Mouse (Mus musculus): ENCODE data around the gene Ascc1. TPM values are rescaled to one million over a fixed set of nuclear protein-coding genes. Genes with fewer than 3 reads are reported as not detected.

Ascc1 gene
- polyA plus RNA-seq, 1 experiment = 25.4 TPM

- Histone ChIP-seq H3K27ac (ENCODE audit: insufficient read depth, low read length) (peak overlapping the region; percentile 69), H3K27me3 (ENCODE audit: control insufficient read depth, insufficient read depth, low read length) (no peaks in the 10 kb centered on the region), H3K4me1 (ENCODE audit: control insufficient read depth, insufficient read depth, low read length) (peaks cover 26% of the 10 kb centered on the region), H3K4me3 (replicated peaks; ENCODE audit: insufficient read depth, low read depth, low read length) (no peak overlapping the region)
- TF ChIP-seq CTCF (IDR thresholded peaks at IDR 0.05; ENCODE audit: borderline replicate concordance, insufficient read depth, low read depth, low read length) = no peak
- TF ChIP-seq POLR2A (IDR thresholded peaks at IDR 0.05; ENCODE audit: borderline replicate concordance, insufficient read depth, low read length) = no peak
- 51% methylated on average over 21 of the region's 21 CpGs for WGBS
- peak; percentile 36 to 45 for DNase-seq
Observed at GRCm38 (mm10) chr10:60080982-60081825, 78.6 kb downstream of the Ascc1 start.

GRCm38 (mm10) chr10:60081905-60082304 lies 79.3 kb downstream of the Ascc1 start:
- 24% methylated on average over 5 of the region's 5 CpGs for WGBS
- no peak overlapping the region for H3K4me3 ChIP-seq (replicated peaks; ENCODE audit: insufficient read depth, low read depth, low read length)
- H3K4me1 ChIP-seq (ENCODE audit: control insufficient read depth, insufficient read depth, low read length) = peaks cover 26% of the 10 kb centered on the region
- H3K27ac ChIP-seq (ENCODE audit: insufficient read depth, low read length) = peak overlapping the region; percentile 69; the same call in 1 of the 2 replicates
- TF ChIP-seq POLR2A (IDR thresholded peaks at IDR 0.05; ENCODE audit: borderline replicate concordance, insufficient read depth, low read length) = no peak
- no peaks in the 10 kb centered on the region for H3K27me3 ChIP-seq (ENCODE audit: control insufficient read depth, insufficient read depth, low read length)
- peak; percentile 33 to 63 for DNase-seq

GRCm38 (mm10) chr10:60084065-60084464 lies 81.5 kb downstream of the Ascc1 start:
- H3K4me3 ChIP-seq (replicated peaks; ENCODE audit: insufficient read depth, low read depth, low read length) = no peak overlapping the region

DNA sequence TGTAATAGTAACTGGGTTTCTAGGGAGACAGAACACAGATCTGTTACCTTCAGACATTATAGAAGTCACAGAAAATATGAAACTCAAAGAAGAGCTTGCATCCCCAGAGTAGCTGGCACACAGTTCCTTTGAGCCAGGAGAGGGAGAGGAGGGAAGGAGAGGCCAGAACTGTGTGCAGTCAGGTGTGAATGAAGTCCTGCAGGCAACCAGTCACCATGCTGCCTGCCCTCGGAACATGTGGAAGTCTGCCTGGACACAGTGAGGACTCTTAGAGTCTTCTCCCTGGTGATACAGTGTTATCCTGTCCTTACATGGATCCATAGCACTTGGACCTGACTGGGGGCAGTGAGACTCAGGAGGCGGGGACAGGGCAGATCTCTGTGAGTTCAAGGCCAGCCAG lies 89.7 kb downstream of the Ascc1 start:
- Histone ChIP-seq H3K27ac (ENCODE audit: insufficient read depth, low read length) (no peak overlapping the region), H3K4me3 (replicated peaks; ENCODE audit: insufficient read depth, low read depth, low read length) (no peak overlapping the region), H3K27me3 (ENCODE audit: control insufficient read depth, insufficient read depth, low read length) (no peaks in the 10 kb centered on the region), H3K4me1 (ENCODE audit: control insufficient read depth, insufficient read depth, low read length) (peaks cover 5% of the 10 kb centered on the region)
- WGBS = 69% methylated on average over 2 of the region's 2 CpGs
- TF ChIP-seq POLR2A (IDR thresholded peaks at IDR 0.05; ENCODE audit: borderline replicate concordance, insufficient read depth, low read length) = no peak
- DNase-seq = no peak

More at GRCm38 (mm10) chr10:60084065-60084464, 81.5 kb downstream of the Ascc1 start:
- Histone ChIP-seq H3K27me3 (ENCODE audit: control insufficient read depth, insufficient read depth, low read length) (no peaks in the 10 kb centered on the region), H3K27ac (ENCODE audit: insufficient read depth, low read length) (no peak overlapping the region), H3K4me1 (ENCODE audit: control insufficient read depth, insufficient read depth, low read length) (peaks cover 26% of the 10 kb centered on the region)
- 27% methylated on average over 4 of the region's 4 CpGs for WGBS
- TF ChIP-seq POLR2A (IDR thresholded peaks at IDR 0.05; ENCODE audit: borderline replicate concordance, insufficient read depth, low read length) = no peak
- no peak for TF ChIP-seq CTCF (IDR thresholded peaks at IDR 0.05; ENCODE audit: borderline replicate concordance, insufficient read depth, low read depth, low read length)
- peak; percentile 47 to 65 for DNase-seq

DNA sequence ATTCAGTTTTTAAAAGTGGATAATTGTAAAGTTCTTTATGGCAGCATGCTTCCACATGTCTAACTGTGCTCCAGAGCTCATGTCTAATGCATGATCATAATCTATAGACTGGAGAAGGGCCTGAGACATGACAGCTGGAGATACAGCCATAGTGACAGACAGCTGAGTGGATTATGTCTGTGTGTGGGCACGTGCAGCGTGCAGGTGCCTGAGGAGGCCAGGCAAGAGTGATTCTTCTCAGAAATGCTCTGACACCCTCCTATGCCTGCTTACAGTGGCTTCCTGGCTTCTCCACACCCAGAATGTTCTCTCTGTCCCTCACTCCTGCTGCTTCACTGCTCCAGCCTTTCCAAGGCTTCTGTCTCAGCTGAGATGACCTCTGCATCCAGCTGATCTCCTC lies 91.1 kb downstream of the Ascc1 start:
- DNase-seq = no peak
- peaks cover 6% of the 10 kb centered on the region for H3K4me1 ChIP-seq (ENCODE audit: control insufficient read depth, insufficient read depth, low read length)
- TF ChIP-seq POLR2A (IDR thresholded peaks at IDR 0.05; ENCODE audit: borderline replicate concordance, insufficient read depth, low read length) (no peak), CTCF (IDR thresholded peaks at IDR 0.05; ENCODE audit: borderline replicate concordance, insufficient read depth, low read depth, low read length) (no peak)
- H3K4me3 ChIP-seq (replicated peaks; ENCODE audit: insufficient read depth, low read depth, low read length) = no peak overlapping the region
- 74% methylated on average over 2 of the region's 2 CpGs for WGBS
- H3K27ac ChIP-seq (ENCODE audit: insufficient read depth, low read length) = no peak overlapping the region
- H3K27me3 ChIP-seq (ENCODE audit: control insufficient read depth, insufficient read depth, low read length) = no peaks in the 10 kb centered on the region

- no peak overlapping the region for H3K4me3 ChIP-seq (replicated peaks; ENCODE audit: insufficient read depth, low read depth, low read length)
- no peak overlapping the region for H3K27ac ChIP-seq (ENCODE audit: insufficient read depth, low read length)
- TF ChIP-seq POLR2A (IDR thresholded peaks at IDR 0.05; ENCODE audit: borderline replicate concordance, insufficient read depth, low read length) = no peak
- TF ChIP-seq CTCF (IDR thresholded peaks at IDR 0.05; ENCODE audit: borderline replicate concordance, insufficient read depth, low read depth, low read length) = no peak
- DNase-seq = no peak
- peaks cover 6% of the 10 kb centered on the region for H3K4me1 ChIP-seq (ENCODE audit: control insufficient read depth, insufficient read depth, low read length)
- 97% methylated on average over 2 of the region's 2 CpGs for WGBS
- no peaks in the 10 kb centered on the region for H3K27me3 ChIP-seq (ENCODE audit: control insufficient read depth, insufficient read depth, low read length)
Observed at GRCm38 (mm10) chr10:60095558-60095957, 93.0 kb downstream of the Ascc1 start.

DNA sequence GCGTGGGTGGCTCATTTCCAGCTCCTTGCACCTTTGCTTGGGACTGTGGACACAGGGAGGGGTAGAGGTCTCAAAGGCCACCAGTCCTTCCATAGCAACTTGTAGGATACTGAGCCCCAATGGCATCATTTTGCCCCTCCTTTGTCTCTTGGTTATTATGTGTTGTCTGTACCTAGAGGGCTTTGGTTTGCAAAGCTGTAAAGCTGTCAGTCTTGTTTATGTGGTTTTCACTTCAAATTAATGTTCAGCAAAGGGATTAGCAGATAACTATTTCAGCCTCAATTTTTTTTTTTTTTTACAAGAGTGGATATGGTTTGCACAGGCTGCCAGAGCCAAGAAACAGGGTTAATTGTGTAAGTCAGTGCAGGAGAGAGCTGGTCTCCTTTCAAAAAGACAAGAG lies 93.7 kb downstream of the Ascc1 start:
- TF ChIP-seq POLR2A (IDR thresholded peaks at IDR 0.05; ENCODE audit: borderline replicate concordance, insufficient read depth, low read length) (no peak), CTCF (IDR thresholded peaks at IDR 0.05; ENCODE audit: borderline replicate concordance, insufficient read depth, low read depth, low read length) (no peak)
- WGBS = 76% methylated on average over 1 of the region's 1 CpGs
- Histone ChIP-seq H3K4me3 (replicated peaks; ENCODE audit: insufficient read depth, low read depth, low read length) (no peak overlapping the region), H3K27ac (ENCODE audit: insufficient read depth, low read length) (no peak overlapping the region), H3K27me3 (ENCODE audit: control insufficient read depth, insufficient read depth, low read length) (no peaks in the 10 kb centered on the region), H3K4me1 (ENCODE audit: control insufficient read depth, insufficient read depth, low read length) (peaks cover 6% of the 10 kb centered on the region)
- DNase-seq = no peak

DNA sequence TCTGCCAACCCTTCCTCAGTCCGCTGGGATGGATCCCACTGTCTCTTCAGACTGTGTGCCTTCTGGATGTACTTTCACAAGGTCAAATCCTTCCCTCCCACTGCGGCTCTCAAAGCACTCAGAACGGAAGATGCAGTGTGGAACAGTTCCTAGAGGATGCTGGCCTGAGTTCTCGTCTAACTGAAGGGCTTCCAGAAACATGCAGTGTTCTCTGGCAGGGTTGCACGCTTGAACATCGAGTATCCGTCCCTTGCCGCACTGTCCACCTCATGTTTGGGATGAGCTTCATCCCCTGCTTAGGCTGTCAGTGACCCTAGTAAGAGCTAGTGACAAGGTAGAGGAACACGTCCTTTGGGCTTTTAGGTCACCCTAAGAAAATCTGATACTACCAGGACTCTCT lies 94.5 kb downstream of the Ascc1 start:
- 27% methylated on average over 9 of the region's 9 CpGs for WGBS
- DNase-seq = no peak
- no peak overlapping the region for H3K4me3 ChIP-seq (replicated peaks; ENCODE audit: insufficient read depth, low read depth, low read length)
- TF ChIP-seq CTCF (IDR thresholded peaks at IDR 0.05; ENCODE audit: borderline replicate concordance, insufficient read depth, low read depth, low read length) (no peak), POLR2A (IDR thresholded peaks at IDR 0.05; ENCODE audit: borderline replicate concordance, insufficient read depth, low read length) (no peak)
- H3K27ac ChIP-seq (ENCODE audit: insufficient read depth, low read length) = no peak overlapping the region
- no peaks in the 10 kb centered on the region for H3K27me3 ChIP-seq (ENCODE audit: control insufficient read depth, insufficient read depth, low read length)
- H3K4me1 ChIP-seq (ENCODE audit: control insufficient read depth, insufficient read depth, low read length) = peaks cover 6% of the 10 kb centered on the region
